Mouse (Mus musculus): ENCODE data around the gene Gadd45gip1.
"Not testable (repeated sequence)": the region's sequence is repeated elsewhere in the genome, so short reads cannot be mapped to it uniquely, and the experiment has no call there.

Gadd45gip1 gene

DNA sequence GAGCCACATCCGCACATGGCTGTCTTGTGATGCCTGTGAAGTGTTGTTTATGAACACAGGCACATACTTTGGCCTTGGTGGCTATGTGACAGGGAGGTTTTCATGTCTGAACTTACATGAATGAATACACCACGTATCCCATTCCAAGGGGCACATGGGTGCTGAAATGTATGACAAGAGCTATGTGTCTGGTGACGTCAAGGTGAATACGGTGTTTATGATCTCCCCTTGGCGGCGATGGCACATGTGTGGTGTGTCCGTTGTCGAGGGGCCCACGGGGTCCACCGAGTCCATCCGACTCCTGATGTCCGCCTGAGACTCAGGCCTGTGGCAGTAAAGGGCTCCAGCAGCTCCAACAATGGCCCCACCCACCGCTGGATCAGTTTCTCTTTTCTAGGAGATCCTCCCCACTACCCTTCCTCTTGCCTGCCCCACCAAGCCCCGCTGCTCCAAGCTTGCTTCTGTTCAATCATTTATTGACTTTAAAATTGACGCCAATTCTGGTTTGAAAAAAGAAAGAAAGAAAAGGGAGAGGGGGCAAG lies 34.0 kb upstream of the Gadd45gip1 start:
- DNase-seq (ENCODE audit: low spot score in 2 of 2) = no peak

GRCm38 (mm10) chr8:84797971-84798370 lies 33.4 kb upstream of the Gadd45gip1 start:
- DNase-seq (ENCODE audit: low spot score in 2 of 2) = no peak

GRCm38 (mm10) chr8:84798446-84799135 lies 32.7 kb upstream of the Gadd45gip1 start:
- DNase-seq (ENCODE audit: low spot score in 2 of 2) = no peak

- DNase-seq (ENCODE audit: low spot score in 2 of 2) = peak; percentile 40 to 42
Measured at GRCm38 (mm10) chr8:84799136-84799931, 32.0 kb upstream of the Gadd45gip1 start.

DNA sequence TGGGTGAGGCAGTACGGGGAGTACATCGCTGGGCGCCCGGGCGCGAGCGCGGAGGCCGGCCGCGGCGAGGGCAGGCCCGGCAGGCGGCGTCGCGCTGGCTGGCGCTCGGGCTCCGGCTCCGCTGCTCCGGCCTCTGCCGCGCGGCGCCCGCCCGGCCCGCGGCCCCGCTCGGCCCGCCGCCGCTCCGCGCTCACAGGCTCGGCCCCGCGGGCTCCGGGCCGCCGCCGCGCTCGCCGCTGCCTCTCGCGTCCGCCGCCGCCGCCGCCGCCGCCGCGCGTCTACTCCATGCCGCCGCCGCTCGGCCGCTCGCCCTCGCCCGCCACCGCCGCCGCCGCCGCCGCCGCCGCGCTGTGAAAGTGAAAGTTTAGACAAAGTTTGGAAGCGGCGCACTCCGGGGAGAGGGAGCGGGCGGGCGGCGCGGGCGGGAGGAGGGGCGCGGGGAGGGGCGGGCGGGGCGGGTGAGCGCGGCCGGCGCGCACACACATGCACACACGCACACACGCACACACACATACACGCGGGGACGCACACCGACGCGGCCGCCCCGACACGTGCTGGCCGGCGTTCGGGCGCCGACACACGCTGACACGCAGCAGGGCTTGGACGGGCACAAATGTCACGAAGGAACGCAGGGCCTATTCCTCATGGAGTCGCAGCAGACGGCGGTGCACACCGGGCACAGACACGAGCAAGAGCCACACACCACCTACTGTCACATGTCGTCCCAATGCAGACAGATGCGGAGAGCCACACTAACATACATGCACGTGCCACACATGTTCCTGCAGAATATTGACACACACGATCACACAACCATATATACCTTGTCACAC lies 31.1 kb upstream of the Gadd45gip1 start, which contains the start of gene Nfix:
Nfix (minus strand) TSS at position 346 of the 833 bp plus-strand sequence.
- DNase-seq (ENCODE audit: low spot score in 2 of 2) = peak in 1 of 2 experiments; percentile 62

- no peak for DNase-seq (ENCODE audit: low spot score in 2 of 2)
Measured at GRCm38 (mm10) chr8:84806031-84806430, 25.3 kb upstream of the Gadd45gip1 start.

- no peak for DNase-seq (ENCODE audit: low spot score in 2 of 2)
Measured at GRCm38 (mm10) chr8:84809109-84809940, 22.0 kb upstream of the Gadd45gip1 start.

GRCm38 (mm10) chr8:84809941-84810280 lies 21.4 kb upstream of the Gadd45gip1 start:
- no peak for DNase-seq (ENCODE audit: low spot score in 2 of 2)

DNA sequence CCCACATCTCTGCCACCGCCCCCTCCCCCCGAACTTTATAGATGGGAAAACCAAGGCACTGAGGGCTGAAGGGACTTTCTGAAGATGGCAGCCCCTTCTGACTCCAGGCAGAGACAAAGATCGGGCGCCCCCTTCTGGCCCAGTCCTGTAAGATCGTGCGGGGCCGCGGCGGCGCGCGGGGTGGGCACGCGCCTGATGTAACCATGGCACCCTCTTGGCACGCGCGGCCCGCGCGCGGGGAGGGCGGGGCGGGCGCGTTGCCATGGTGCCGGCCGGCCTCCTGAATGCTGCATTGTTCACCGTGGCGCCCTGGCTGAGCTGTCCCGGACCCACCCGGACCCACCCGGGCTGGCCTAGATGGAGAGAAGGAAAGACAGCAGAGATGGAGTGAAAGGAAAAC lies 20.4 kb upstream of the Gadd45gip1 start:
- DNase-seq (ENCODE audit: low spot score in 2 of 2) = peak; percentile 84 to 92

DNA sequence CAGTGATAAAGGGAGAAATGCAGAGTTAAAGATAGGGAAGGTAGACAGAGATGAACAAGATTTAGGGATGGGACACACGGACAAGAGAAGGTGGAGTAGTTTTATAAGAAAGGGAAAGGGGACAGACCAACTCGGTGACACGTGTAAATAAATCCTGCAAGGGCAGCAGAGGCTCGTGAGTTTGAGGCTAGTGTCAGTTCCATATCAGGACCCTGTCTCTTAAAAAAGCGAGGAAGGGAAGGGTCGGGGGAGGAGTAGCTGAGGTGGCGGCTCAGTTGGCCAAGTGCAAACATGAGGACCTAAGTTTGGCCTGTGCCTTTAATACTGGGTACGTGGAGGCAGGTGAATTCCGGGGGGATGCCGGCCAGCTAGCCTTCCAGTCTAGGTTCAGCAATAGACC lies 20.0 kb upstream of the Gadd45gip1 start:
- DNase-seq (ENCODE audit: low spot score in 2 of 2) = no peak

- DNase-seq (ENCODE audit: low spot score in 2 of 2) = peak; percentile 72 to 85
Measured at GRCm38 (mm10) chr8:84813059-84813458, 18.3 kb upstream of the Gadd45gip1 start.

- DNase-seq (ENCODE audit: low spot score in 2 of 2) = no peak
Measured at GRCm38 (mm10) chr8:84813830-84814229, 17.5 kb upstream of the Gadd45gip1 start.

- no peak for DNase-seq (ENCODE audit: low spot score in 2 of 2)
Measured at GRCm38 (mm10) chr8:84814240-84814554, 17.1 kb upstream of the Gadd45gip1 start.

- DNase-seq (ENCODE audit: low spot score in 2 of 2) = no peak
Measured at GRCm38 (mm10) chr8:84814555-84815441, 16.5 kb upstream of the Gadd45gip1 start.

DNA sequence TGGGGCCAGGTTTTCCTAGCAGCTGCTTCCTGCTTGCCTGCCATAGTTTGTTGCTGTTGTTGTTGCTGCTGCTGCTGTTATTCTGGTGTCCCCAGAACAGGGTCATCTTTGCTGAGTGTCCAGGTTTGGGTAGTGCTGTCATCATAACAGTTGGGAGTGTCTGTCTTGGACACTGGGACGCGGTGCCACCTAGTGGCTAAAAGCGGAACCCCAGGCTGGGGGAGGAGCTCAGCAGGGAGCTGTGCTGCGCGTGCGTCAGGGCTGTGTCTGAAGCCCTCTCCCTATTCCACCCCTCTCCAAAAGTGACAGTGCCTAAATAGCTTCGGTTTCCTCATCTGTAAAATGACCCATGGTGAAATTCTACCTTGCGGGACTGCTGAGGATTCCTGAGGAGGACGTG lies 15.8 kb upstream of the Gadd45gip1 start:
- DNase-seq (ENCODE audit: low spot score in 2 of 2) = peak; percentile 94 to 98

DNA sequence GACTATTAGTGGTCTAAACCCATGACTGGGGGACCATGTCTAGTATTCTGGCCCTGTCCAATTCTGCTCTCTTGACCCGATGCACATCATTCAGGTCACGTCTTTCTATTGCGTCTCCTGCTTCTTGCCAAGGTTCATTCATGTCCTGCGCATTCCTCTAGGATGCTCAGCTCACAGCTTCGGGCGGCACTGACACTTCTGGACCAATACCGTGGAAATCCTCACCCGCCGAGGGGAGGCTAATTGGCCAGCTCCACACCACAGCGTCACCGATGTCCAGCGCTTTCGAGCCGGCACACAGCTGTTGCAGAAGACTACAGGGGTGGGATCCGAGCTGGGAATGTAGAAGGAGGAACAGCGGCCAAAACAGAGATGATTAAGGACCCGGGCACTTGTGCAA lies 15.2 kb upstream of the Gadd45gip1 start:
- no peak for DNase-seq (ENCODE audit: low spot score in 2 of 2)

DNA sequence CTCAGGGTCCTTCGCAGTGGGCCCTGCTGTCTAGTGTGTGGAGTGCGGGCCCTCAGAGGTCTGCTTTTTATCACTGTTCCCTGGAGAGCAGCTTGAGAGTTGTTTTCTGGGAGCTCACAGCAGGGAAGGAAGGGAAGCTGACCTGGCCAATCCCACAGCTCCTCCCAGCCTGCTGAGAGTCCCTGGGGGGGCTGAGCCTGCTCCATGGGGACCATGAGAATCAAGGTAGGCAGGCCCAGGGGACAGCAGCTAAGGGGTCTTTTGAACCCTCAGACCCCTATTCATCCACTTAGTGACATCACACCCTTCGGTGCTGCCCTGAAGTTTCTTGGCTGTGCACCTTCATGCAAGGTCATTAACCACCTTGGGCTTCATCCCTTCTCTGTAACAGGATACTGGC lies 8.6 kb upstream of the Gadd45gip1 start, which contains the start of gene Dand5:
Dand5 (minus strand) TSS at position 101 of the 400 bp plus-strand sequence.
- DNase-seq (ENCODE audit: low spot score in 2 of 2) = no peak

GRCm38 (mm10) chr8:84823653-84824052 lies 7.7 kb upstream of the Gadd45gip1 start:
- peak in 1 of 2 experiments; percentile 44 for DNase-seq (ENCODE audit: low spot score in 2 of 2)

GRCm38 (mm10) chr8:84825636-84826035 lies 5.7 kb upstream of the Gadd45gip1 start:
- no peak for DNase-seq (ENCODE audit: low spot score in 2 of 2)

DNA sequence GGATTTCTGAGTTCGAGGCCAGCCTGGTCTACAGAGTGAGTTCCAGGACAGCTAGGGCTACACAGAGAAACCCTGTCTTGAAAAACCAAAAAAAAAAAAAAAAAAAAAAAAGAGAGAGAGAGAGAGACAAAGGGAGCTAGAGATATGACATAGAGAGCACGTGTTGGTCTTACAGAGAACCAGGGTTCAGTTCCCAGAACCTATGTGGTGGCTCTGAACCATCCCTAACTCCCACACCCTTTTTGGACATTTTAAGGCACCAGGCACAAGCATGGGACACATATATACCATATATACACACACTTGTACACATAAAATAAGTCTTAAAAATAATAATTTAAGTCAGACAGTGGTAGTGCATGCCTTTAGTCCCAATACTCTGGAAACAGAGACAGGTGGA lies 4.8 kb upstream of the Gadd45gip1 start:
- DNase-seq (ENCODE audit: low spot score in 2 of 2) = not testable (repeated sequence)

Measured in spleen, postnatal 14 days (tissue).